Mouse (Mus musculus) intestine, postnatal 0 days (tissue): Measurements from ENCODE around the gene Fbxl15. TPM values are rescaled to one million over a fixed set of nuclear protein-coding genes. Genes with fewer than 3 reads are reported as not detected.
A peak's percentile ranks its signal among the peaks of the same experiment; 100 is the strongest.

Experiments
- ATAC-seq: fragments of 200-750 bp; cut with Nextera tagmentation; 2 replicates; pipeline ENCODE4 v1.8.0; 2017; ENCODE audit warnings: mild to moderate bottlenecking, moderate TSS enrichment, moderate library complexity
- H3K27ac ChIP-seq: fragments of 300-500 bp; sonication (generic); 2 replicates; pipeline ENCODE4 v1.5.1; 2014; ENCODE audit warnings: mild to moderate bottlenecking, low read depth, low read length, moderate library complexity
- H3K27me3 ChIP-seq: fragments of 300-500 bp; sonication (generic); replicated peaks from 2 replicates; pipeline ENCODE4 v1.6.1; 2014; ENCODE audit warnings: low read length, mixed read lengths; ENCODE audit not compliant: control insufficient read depth, insufficient read depth
- H3K36me3 ChIP-seq: fragments of 300-500 bp; sonication (generic); 2 replicates; pipeline ENCODE4 v1.6.1; 2014; ENCODE audit warnings: mild to moderate bottlenecking, moderate library complexity; ENCODE audit not compliant: control insufficient read depth, insufficient read depth
- H3K4me1 ChIP-seq: fragments of 300-500 bp; sonication (generic); replicated peaks from 2 replicates; pipeline ENCODE4 v1.6.1; 2014; ENCODE audit warnings: antibody characterized with exemption, low read length, mixed read lengths; ENCODE audit not compliant: control insufficient read depth, insufficient read depth
- H3K4me2 ChIP-seq: fragments of 300-500 bp; sonication (generic); replicated peaks from 2 replicates; pipeline ENCODE4 v1.6.1; 2014; ENCODE audit warnings: low read depth, mild to moderate bottlenecking, moderate library complexity
- H3K4me3 ChIP-seq: fragments of 300-500 bp; sonication (generic); 2 replicates; pipeline ENCODE4 v1.5.1; 2014; ENCODE audit warnings: low read depth, low read length
- H3K9ac ChIP-seq: fragments of 300-500 bp; sonication (generic); 2 replicates; pipeline ENCODE4 v1.6.1; 2014; ENCODE audit warnings: mild to moderate bottlenecking, low read depth, low read length
- H3K9me3 ChIP-seq: fragments of 300-500 bp; sonication (generic); 2 replicates; pipeline ENCODE4 v1.6.1; 2016; ENCODE audit warnings: mixed run types; ENCODE audit not compliant: control insufficient read depth
- CTCF ChIP-seq: sonication (generic); IDR thresholded peaks from 2 replicates; pipeline ENCODE4 v1.5.1; 2016; ENCODE audit warnings: low read depth, mild to moderate bottlenecking, control low read depth, antibody characterized with exemption, moderate library complexity
- WGBS: fragments of 180-500 bp; shearing (Covaris S2); extraction: QIAGEN DNeasy Blood & Tissue Kit; methylation state at CpG from one replicate; pipeline ENCODE4 v1.1.7; 2014; 5-methylcytosine and 5-hydroxymethylcytosine counted together
- polyA plus RNA-seq: library from polyadenylated mRNA; unstranded; fragments of >200 nt; fragmentation: Nextera tagmentation; extraction: Ambion mirVana; gene quantifications from 2 replicates; pipeline ENCODE4 v1.2.1, GENCODE M21; 2015

Fbxl15 gene
- polyA plus RNA-seq, 1 experiment from 2014 or later, result 22.0 TPM

DNA sequence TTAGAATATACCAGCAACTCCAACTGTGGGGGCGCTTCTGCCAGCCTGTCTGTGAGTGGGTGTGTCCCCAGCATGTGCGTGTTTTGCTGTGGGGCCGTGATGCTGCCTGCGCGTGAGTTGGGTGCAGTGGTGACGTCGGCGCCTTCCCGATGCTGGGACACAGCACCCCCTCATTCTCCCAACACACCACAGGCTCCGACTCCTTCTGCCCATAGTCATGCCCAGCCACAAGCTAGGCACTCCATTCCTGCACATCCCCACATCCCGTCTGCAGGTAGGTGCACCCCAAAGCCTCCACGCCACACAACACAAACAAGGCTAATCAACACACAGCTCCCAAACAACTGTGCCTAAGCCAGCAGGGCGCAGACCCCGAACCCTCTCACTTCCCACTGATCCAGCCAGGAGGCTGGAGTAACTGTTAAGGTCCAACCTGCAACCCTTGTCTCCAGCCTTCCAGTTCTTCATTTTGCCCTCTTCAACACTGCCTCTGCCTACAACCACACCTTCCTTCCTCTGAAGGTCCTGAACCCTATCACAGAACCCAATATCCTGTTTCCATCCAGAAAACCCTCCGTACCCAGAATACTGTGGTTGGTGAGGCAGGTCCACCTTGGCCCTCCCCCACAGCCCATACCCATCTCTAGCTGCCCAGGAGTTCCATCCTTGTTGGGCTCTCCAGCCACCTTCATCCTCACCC lies 11.0 kb upstream of the Fbxl15 start:
- ATAC-seq, result no peak
- Histone ChIP-seq H3K27ac (peak overlapping the region; percentile 21; the same call in 1 of the 2 replicates), H3K4me3 (peak overlapping the region; percentile 39), H3K9ac (peak overlapping the region; percentile 40), H3K9me3 (no peaks in the 10 kb centered on the region), H3K4me2 (peak overlapping the region; percentile 66), H3K4me1 (no peaks in the 10 kb centered on the region), H3K27me3 (peaks cover 57% of the 10 kb centered on the region), H3K36me3 (peaks cover 2% of the 10 kb centered on the region; the same call in 1 of the 2 replicates)
- 23% methylated on average over 15 of the region's 15 CpGs for WGBS
- TF ChIP-seq CTCF, result no peak

DNA sequence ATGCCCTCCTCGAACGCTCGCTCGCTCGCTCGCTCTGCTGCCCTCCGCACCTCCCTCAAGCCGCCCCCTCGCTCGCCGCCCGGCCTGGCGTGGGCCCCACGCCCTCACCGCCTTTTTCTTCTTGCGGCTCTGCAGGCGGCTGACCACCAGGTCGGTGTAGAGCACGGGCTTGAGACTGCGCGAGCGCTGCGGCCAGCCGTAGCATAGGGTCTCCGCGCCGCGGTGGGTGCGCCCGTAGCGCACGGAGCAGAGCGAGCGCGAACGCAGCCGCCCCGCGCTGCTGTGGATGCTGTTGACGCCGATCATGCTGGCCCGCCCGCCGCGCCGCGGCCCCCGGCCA lies 10.5 kb upstream of the Fbxl15 start:
- H3K27me3 ChIP-seq, result peaks cover 62% of the 10 kb centered on the region
- peak overlapping the region; percentile 39 for H3K4me3 ChIP-seq
- 2% methylated on average over 39 of the region's 48 CpGs for WGBS
- 0 out of 2 replicates have a peak, but pooled peaks have one; percentile 0 for ATAC-seq
- peak overlapping the region; percentile 66 for H3K4me2 ChIP-seq
- no peaks in the 10 kb centered on the region for H3K9me3 ChIP-seq
- H3K4me1 ChIP-seq, result 0 out of 2 replicates have a peak, but pooled peaks cover 2% of the 10 kb centered on the region
- H3K36me3 ChIP-seq, result no peaks in the 10 kb centered on the region; the same call in 1 of the 2 replicates
- H3K27ac ChIP-seq, result peak overlapping the region; percentile 62; the same call in 1 of the 2 replicates
- TF ChIP-seq CTCF, result no peak
- peak overlapping the region; percentile 40 for H3K9ac ChIP-seq

DNA sequence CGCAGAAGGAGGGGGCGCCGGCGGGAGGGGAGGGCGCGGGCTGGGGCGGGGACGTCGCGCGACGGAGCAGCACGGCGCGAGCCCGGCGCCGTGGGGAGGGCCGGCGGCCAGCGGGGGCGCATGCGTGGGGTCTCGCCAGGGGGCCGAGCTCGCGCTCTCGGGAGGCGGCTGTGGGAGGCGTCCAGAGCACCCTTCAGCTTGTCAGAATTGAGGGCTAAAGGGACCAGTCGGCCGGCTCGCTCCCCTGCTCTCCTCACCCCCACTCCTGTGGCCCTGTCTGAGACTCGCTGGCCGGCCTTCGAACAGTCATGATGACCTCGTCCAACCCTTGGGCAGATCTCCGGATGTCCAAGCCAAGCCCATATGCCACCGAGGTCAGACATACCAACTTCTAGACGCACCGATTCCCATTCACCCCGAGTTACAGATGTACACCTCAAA lies 9.9 kb upstream of the Fbxl15 start:
- peak overlapping the region; percentile 66 for H3K4me2 ChIP-seq
- peak overlapping the region; percentile 62; the same call in 1 of the 2 replicates for H3K27ac ChIP-seq
- peak overlapping the region; percentile 40 for H3K9ac ChIP-seq
- no peak for TF ChIP-seq CTCF
- peak overlapping the region; percentile 39 for H3K4me3 ChIP-seq
- WGBS, result 1% methylated on average over 27 of the region's 42 CpGs
- H3K4me1 ChIP-seq, result 0 out of 2 replicates have a peak, but pooled peaks cover 3% of the 10 kb centered on the region
- H3K9me3 ChIP-seq, result no peaks in the 10 kb centered on the region
- ATAC-seq, result peak; percentile 11; the same call in 1 of the 2 replicates
- H3K27me3 ChIP-seq, result peaks cover 67% of the 10 kb centered on the region
- no peaks in the 10 kb centered on the region; the same call in 1 of the 2 replicates for H3K36me3 ChIP-seq

DNA sequence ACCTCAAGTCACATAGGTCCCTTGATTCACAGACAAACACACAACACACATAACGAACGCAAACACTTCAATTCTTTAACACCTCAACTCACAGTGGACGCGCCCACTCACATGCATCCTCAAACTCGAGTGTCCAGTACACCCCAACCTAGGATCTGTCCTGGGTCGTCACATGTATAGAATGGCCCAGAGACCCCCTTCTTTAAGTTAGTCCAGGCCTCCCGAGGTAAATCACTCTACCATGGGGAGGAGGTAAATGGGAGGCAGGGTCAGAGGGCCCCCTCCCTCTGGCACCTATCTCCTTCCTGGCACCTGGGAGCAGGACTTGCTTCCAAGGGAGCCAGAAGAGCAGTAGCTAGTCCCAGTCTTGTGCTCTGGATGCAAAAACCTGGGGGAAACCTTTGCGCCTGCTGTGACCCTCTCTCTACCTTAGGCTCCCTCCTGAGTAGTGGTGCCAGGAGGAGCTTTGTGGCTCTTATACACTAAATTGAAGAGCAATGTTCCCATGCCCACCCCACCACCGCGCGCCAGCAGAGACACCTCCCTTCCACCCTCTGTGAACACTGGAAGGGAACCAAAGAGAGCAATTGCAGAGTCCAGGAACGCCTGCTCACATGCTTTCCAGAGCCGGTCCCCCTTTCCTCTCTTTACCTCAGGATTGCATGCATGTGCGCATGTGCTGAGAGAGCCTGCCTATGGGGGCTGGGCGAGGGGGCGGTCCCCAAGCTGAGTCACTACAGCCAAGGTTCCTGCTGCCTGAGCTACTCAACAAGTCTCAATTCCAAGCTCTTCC lies 9.2 kb upstream of the Fbxl15 start:
- H3K4me1 ChIP-seq, result 0 out of 2 replicates have a peak, but pooled peaks cover 3% of the 10 kb centered on the region
- ATAC-seq, result no peak
- H3K27ac ChIP-seq, result no peak overlapping the region
- H3K9ac ChIP-seq, result no peak overlapping the region
- peak overlapping the region; percentile 66 for H3K4me2 ChIP-seq
- H3K4me3 ChIP-seq, result peak overlapping the region; percentile 7; the same call in 1 of the 2 replicates
- H3K36me3 ChIP-seq, result no peaks in the 10 kb centered on the region
- WGBS, result 12% methylated on average over 16 of the region's 16 CpGs
- peaks cover 69% of the 10 kb centered on the region for H3K27me3 ChIP-seq
- TF ChIP-seq CTCF, result no peak
- H3K9me3 ChIP-seq, result no peaks in the 10 kb centered on the region

DNA sequence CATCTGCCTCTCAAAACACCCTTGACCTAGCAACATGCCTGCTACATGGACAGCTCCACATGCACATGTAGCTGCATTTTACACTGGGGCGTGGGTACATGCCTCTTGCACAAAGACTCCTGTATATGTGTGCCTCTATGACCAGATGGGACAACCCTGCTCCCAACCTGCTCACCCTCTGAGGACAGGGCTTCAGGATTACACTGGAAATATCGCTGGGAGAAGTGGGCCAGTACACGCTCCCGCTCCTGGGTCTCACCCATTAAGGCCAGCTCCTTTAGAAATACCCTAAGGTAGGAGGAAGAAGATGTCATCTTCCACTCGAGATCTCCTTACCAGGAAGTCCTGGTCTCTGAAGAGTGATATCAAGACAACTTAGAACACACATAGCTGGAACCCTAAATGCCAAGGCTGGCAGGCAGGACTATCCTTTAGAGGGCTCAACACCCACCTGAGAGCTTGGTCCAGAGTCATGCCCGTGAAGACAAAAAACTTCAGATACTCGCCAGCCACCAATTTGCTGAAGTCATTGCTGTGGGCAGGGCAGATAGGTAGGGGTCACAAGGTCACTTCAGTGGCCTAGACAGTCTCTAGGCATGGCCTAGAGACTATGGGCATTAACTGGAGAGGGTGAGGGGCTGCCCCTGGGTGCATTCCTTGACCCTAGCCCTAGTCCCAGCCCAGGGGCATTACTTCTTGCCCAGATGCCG lies 7.8 kb upstream of the Fbxl15 start:
- TF ChIP-seq CTCF, result no peak
- H3K4me3 ChIP-seq, result no peak overlapping the region
- no peak overlapping the region for H3K9ac ChIP-seq
- H3K36me3 ChIP-seq, result no peaks in the 10 kb centered on the region
- 0 out of 2 replicates have a peak, but pooled peaks cover 3% of the 10 kb centered on the region for H3K4me1 ChIP-seq
- WGBS, result 78% methylated on average over 8 of the region's 8 CpGs
- H3K9me3 ChIP-seq, result no peaks in the 10 kb centered on the region
- no peak for ATAC-seq
- no peak overlapping the region for H3K4me2 ChIP-seq
- no peak overlapping the region for H3K27ac ChIP-seq
- peaks cover 75% of the 10 kb centered on the region for H3K27me3 ChIP-seq
